Mouse (Mus musculus): ENCODE measurements around the gene Glis2. TPM values are rescaled to one million over a fixed set of nuclear protein-coding genes. Genes with fewer than 3 reads are reported as not detected.

Gene Glis2
- polyA plus RNA-seq, 1 experiment from 2014 or later, result 9.2 TPM

- H3K9me3 ChIP-seq (ENCODE audit: control insufficient read depth), result no peaks in the 10 kb centered on the region
- TF ChIP-seq CTCF (IDR thresholded peaks at IDR 0.05; ENCODE audit: low read depth), result no peak
- peaks cover 78% of the 10 kb centered on the region for H3K36me3 ChIP-seq (ENCODE audit: control insufficient read depth, insufficient read depth)
- H3K4me1 ChIP-seq (replicated peaks; ENCODE audit: control insufficient read depth, insufficient read depth, low read length), result no peaks in the 10 kb centered on the region; the same call in 1 of the 2 replicates
- ATAC-seq, result no peak
- H3K27ac ChIP-seq (ENCODE audit: low read depth, low read length), result no peak overlapping the region
- H3K4me2 ChIP-seq (replicated peaks; ENCODE audit: low read depth), result no peak overlapping the region
- no peak overlapping the region for H3K9ac ChIP-seq (ENCODE audit: low read depth, low read length)
- no peaks in the 10 kb centered on the region for H3K27me3 ChIP-seq (replicated peaks; ENCODE audit: control insufficient read depth, insufficient read depth, low read length)
- 92% methylated on average over 11 of the region's 11 CpGs for WGBS
- H3K4me3 ChIP-seq (ENCODE audit: low read depth, low read length), result no peak overlapping the region
These were observed 55.2 kb downstream of the Glis2 start for GRCm38 (mm10) chr16:4649692-4650091.

GRCm38 (mm10) chr16:4650161-4650560 is 55.6 kb downstream of the Glis2 start:
- Histone ChIP-seq H3K4me3 (ENCODE audit: low read depth, low read length) (no peak overlapping the region), H3K36me3 (ENCODE audit: control insufficient read depth, insufficient read depth) (peaks cover 82% of the 10 kb centered on the region), H3K4me2 (replicated peaks; ENCODE audit: low read depth) (no peak overlapping the region), H3K9me3 (ENCODE audit: control insufficient read depth) (no peaks in the 10 kb centered on the region), H3K9ac (ENCODE audit: low read depth, low read length) (no peak overlapping the region), H3K27me3 (replicated peaks; ENCODE audit: control insufficient read depth, insufficient read depth, low read length) (no peaks in the 10 kb centered on the region), H3K4me1 (replicated peaks; ENCODE audit: control insufficient read depth, insufficient read depth, low read length) (no peaks in the 10 kb centered on the region; the same call in 1 of the 2 replicates), H3K27ac (ENCODE audit: low read depth, low read length) (no peak overlapping the region)
- WGBS, result 89% methylated on average over 3 of the region's 3 CpGs
- no peak for ATAC-seq
- no peak for TF ChIP-seq CTCF (IDR thresholded peaks at IDR 0.05; ENCODE audit: low read depth)

DNA sequence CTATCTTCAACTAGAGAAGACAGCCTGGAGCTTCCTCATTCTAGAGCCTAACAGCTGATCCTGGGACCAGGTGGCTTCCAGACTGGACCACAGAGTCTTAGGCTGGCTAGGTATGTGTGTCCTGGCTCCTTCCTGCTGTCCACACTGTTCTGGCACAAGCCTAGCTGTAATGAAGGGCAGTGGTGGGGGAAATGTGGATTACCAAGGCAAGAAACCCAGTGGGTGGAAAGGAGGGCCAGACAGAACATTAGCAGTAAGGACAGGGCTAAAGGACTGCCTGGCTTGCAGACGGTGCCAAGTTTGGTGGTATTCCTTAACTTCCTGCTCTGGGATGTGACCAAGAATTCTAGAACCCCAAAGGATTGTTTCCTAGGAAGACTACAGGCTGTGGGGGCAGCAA is 56.6 kb downstream of the Glis2 start:
- WGBS, result 88% methylated on average over 1 of the region's 1 CpGs
- ATAC-seq, result no peak
- H3K4me2 ChIP-seq (replicated peaks; ENCODE audit: low read depth), result no peak overlapping the region
- no peak overlapping the region; the same call in 1 of the 2 replicates for H3K27ac ChIP-seq (ENCODE audit: low read depth, low read length)
- no peaks in the 10 kb centered on the region for H3K27me3 ChIP-seq (replicated peaks; ENCODE audit: control insufficient read depth, insufficient read depth, low read length)
- no peaks in the 10 kb centered on the region for H3K9me3 ChIP-seq (ENCODE audit: control insufficient read depth)
- H3K9ac ChIP-seq (ENCODE audit: low read depth, low read length), result no peak overlapping the region
- H3K4me1 ChIP-seq (replicated peaks; ENCODE audit: control insufficient read depth, insufficient read depth, low read length), result no peaks in the 10 kb centered on the region; the same call in none of the 2 replicates
- no peak for TF ChIP-seq CTCF (IDR thresholded peaks at IDR 0.05; ENCODE audit: low read depth)
- no peak overlapping the region for H3K4me3 ChIP-seq (ENCODE audit: low read depth, low read length)
- peaks cover 78% of the 10 kb centered on the region for H3K36me3 ChIP-seq (ENCODE audit: control insufficient read depth, insufficient read depth)

- H3K27ac ChIP-seq (ENCODE audit: low read depth, low read length), result no peak overlapping the region
These were observed 57.1 kb downstream of the Glis2 start for GRCm38 (mm10) chr16:4651624-4652023.

GRCm38 (mm10) chr16:4652707-4653416 is 58.3 kb downstream of the Glis2 start:
- no peak for TF ChIP-seq CTCF (IDR thresholded peaks at IDR 0.05; ENCODE audit: low read depth)
- no peak; the same call in 1 of the 2 replicates for ATAC-seq
- H3K36me3 ChIP-seq (ENCODE audit: control insufficient read depth, insufficient read depth), result peaks cover 69% of the 10 kb centered on the region
- H3K9ac ChIP-seq (ENCODE audit: low read depth, low read length), result no peak overlapping the region
- H3K27ac ChIP-seq (ENCODE audit: low read depth, low read length), result peak overlapping the region; percentile 37; the same call in 1 of the 2 replicates
- no peak overlapping the region for H3K4me3 ChIP-seq (ENCODE audit: low read depth, low read length)
- H3K4me1 ChIP-seq (replicated peaks; ENCODE audit: control insufficient read depth, insufficient read depth, low read length), result no peaks in the 10 kb centered on the region; the same call in none of the 2 replicates
- H3K4me2 ChIP-seq (replicated peaks; ENCODE audit: low read depth), result no peak overlapping the region
- WGBS, result 57% methylated on average over 4 of the region's 4 CpGs
- H3K9me3 ChIP-seq (ENCODE audit: control insufficient read depth), result no peaks in the 10 kb centered on the region
- H3K27me3 ChIP-seq (replicated peaks; ENCODE audit: control insufficient read depth, insufficient read depth, low read length), result no peaks in the 10 kb centered on the region

More at GRCm38 (mm10) chr16:4651624-4652023, 57.1 kb downstream of the Glis2 start:
- ATAC-seq, result no peak
- H3K4me2 ChIP-seq (replicated peaks; ENCODE audit: low read depth), result no peak overlapping the region
- H3K4me3 ChIP-seq (ENCODE audit: low read depth, low read length), result no peak overlapping the region
- H3K36me3 ChIP-seq (ENCODE audit: control insufficient read depth, insufficient read depth), result peaks cover 73% of the 10 kb centered on the region
- H3K4me1 ChIP-seq (replicated peaks; ENCODE audit: control insufficient read depth, insufficient read depth, low read length), result no peaks in the 10 kb centered on the region; the same call in none of the 2 replicates
- H3K9me3 ChIP-seq (ENCODE audit: control insufficient read depth), result no peaks in the 10 kb centered on the region
- 0 out of 2 replicates have a peak overlapping the region, but pooled peaks have one; percentile 17 for H3K9ac ChIP-seq (ENCODE audit: low read depth, low read length)
- WGBS, result 55% methylated on average over 7 of the region's 7 CpGs
- no peak for TF ChIP-seq CTCF (IDR thresholded peaks at IDR 0.05; ENCODE audit: low read depth)
- H3K27me3 ChIP-seq (replicated peaks; ENCODE audit: control insufficient read depth, insufficient read depth, low read length), result no peaks in the 10 kb centered on the region

- no peaks in the 10 kb centered on the region; the same call in none of the 2 replicates for H3K4me1 ChIP-seq (replicated peaks; ENCODE audit: control insufficient read depth, insufficient read depth, low read length)
- peak; percentile 25; the same call in 1 of the 2 replicates for ATAC-seq
- peaks cover 51% of the 10 kb centered on the region for H3K36me3 ChIP-seq (ENCODE audit: control insufficient read depth, insufficient read depth)
These were observed 60.2 kb downstream of the Glis2 start for GRCm38 (mm10) chr16:4654706-4655105.

More at GRCm38 (mm10) chr16:4654706-4655105, 60.2 kb downstream of the Glis2 start:
- peak; percentile 58 for TF ChIP-seq CTCF (IDR thresholded peaks at IDR 0.05; ENCODE audit: low read depth)
- Histone ChIP-seq H3K9me3 (ENCODE audit: control insufficient read depth) (no peaks in the 10 kb centered on the region), H3K9ac (ENCODE audit: low read depth, low read length) (no peak overlapping the region), H3K4me2 (replicated peaks; ENCODE audit: low read depth) (0 out of 2 replicates have a peak overlapping the region, but pooled peaks have one; percentile 9), H3K27me3 (replicated peaks; ENCODE audit: control insufficient read depth, insufficient read depth, low read length) (no peaks in the 10 kb centered on the region), H3K27ac (ENCODE audit: low read depth, low read length) (peak overlapping the region; percentile 78), H3K4me3 (ENCODE audit: low read depth, low read length) (no peak overlapping the region)
- WGBS, result 76% methylated on average over 10 of the region's 10 CpGs
